In genomic region chr3:157881992-157882391, GRCm38 (mm10) we compare ENCODE assay signal across 31 mouse cellular contexts. TPM values are rescaled to one million over a fixed set of nuclear protein-coding genes. Genes with fewer than 3 reads are reported as not detected.
DNase-seq lines count a peak whose midpoint lies in the region; ATAC-seq and TF ChIP-seq lines count a peak whose summit lies in the region.
"Had no signal": no experiment of that assay in that cellular context is flagged by ENCODE, and none has a peak within 500 bp of the region (broad histone marks: within the 10 kb centered on the region; RNA-seq: fewer than 3 reads in every experiment).

No protein-coding gene starts in this region.

- H3K9ac ChIP-seq in limb, embryonic 11.5 days (ENCODE audit: low read length) = no peak overlapping the region
- H3K9ac ChIP-seq: embryonic facial prominence, embryonic 13.5 days; forebrain, postnatal 0 days; heart, embryonic 13.5 days; limb, embryonic 15.5 days; lung, embryonic 15.5 days had no signal

- no peaks in the 10 kb centered on the region for H3K4me1 ChIP-seq in limb, embryonic 11.5 days (ENCODE audit: control insufficient read depth, insufficient read depth, low read length)
- H3K4me1 ChIP-seq in limb, embryonic 10.5 days = no peaks in the 10 kb centered on the region
- no peaks in the 10 kb centered on the region for H3K4me1 ChIP-seq in cerebellum, adult 2 months (ENCODE audit: control insufficient read depth, insufficient read depth, low read length)
- H3K4me1 ChIP-seq: embryonic facial prominence, embryonic 13.5 days; forebrain, embryonic 10.5 days; heart, embryonic 13.5 days; limb, embryonic 15.5 days; lung, embryonic 15.5 days; megakaryocyte, embryonic 14.5 days had no signal

- ATAC-seq in limb, embryonic 11.5 days (ENCODE audit: insufficient number of reproducible peaks, low FRiP score, low TSS enrichment, low read depth) = 0 out of 2 replicates have a peak, but pooled peaks have one; percentile 44
- ATAC-seq: forebrain, postnatal 0 days; hindbrain, embryonic 16.5 days had no signal

- 87% methylated on average over 3 of the region's 3 CpGs for WGBS in limb, embryonic 11.5 days
- 93% methylated on average over 3 of the region's 3 CpGs for WGBS in limb, embryonic 10.5 days
- WGBS in cerebellum, adult 2 months = 91% methylated on average over 3 of the region's 3 CpGs

- H3K4me3 ChIP-seq in limb, embryonic 11.5 days (ENCODE audit: low read depth, low read length) = no peak overlapping the region
- no peak overlapping the region for H3K4me3 ChIP-seq in limb, embryonic 10.5 days
- no peak overlapping the region for H3K4me3 ChIP-seq in cerebellum, adult 2 months (replicated peaks; ENCODE audit: insufficient read depth, low read depth, low read length)
- H3K4me3 ChIP-seq: embryonic facial prominence, embryonic 13.5 days; forebrain, embryonic 10.5 days; heart, embryonic 13.5 days; limb, embryonic 15.5 days; lung, embryonic 15.5 days; megakaryocyte, embryonic 14.5 days had no signal

- H3K27ac ChIP-seq in limb, embryonic 11.5 days (replicated peaks; ENCODE audit: low read depth, low read length) = no peak overlapping the region
- H3K27ac ChIP-seq in limb, embryonic 10.5 days = no peak overlapping the region
- H3K27ac ChIP-seq in cerebellum, adult 2 months (ENCODE audit: insufficient read depth, low read length) = no peak overlapping the region
- H3K27ac ChIP-seq: embryonic facial prominence, embryonic 13.5 days; forebrain, embryonic 10.5 days; heart, embryonic 13.5 days; kidney, postnatal 0 days; limb, embryonic 15.5 days; lung, embryonic 15.5 days had no signal

- no peaks in the 10 kb centered on the region for H3K36me3 ChIP-seq in limb, embryonic 11.5 days (ENCODE audit: control insufficient read depth, insufficient read depth, low read length)
- no peaks in the 10 kb centered on the region for H3K36me3 ChIP-seq in limb, embryonic 10.5 days
- H3K36me3 ChIP-seq: embryonic facial prominence, embryonic 13.5 days; forebrain, embryonic 10.5 days; heart, embryonic 13.5 days; limb, embryonic 15.5 days; lung, embryonic 15.5 days had no signal

- H3K4me2 ChIP-seq in limb, embryonic 11.5 days (ENCODE audit: low read depth, severe bottlenecking) = no peak overlapping the region
- H3K4me2 ChIP-seq: embryonic facial prominence, embryonic 13.5 days; heart, embryonic 13.5 days; limb, embryonic 15.5 days; lung, embryonic 15.5 days had no signal

- peak; percentile 79 to 86 for DNase-seq in adrenal gland, adult (ENCODE audit: inconsistent age in 2 of 2, low spot score in 1 of 2)
- DNase-seq in adrenal gland, postnatal 4 days (ENCODE audit: low spot score in 2 of 2) = no peak
- DNase-seq in limb, embryonic 11.5 days (ENCODE audit: low spot score) = no peak
- no peak for DNase-seq in limb, embryonic 10.5 days (ENCODE audit: low spot score)
- peak; percentile 74 for DNase-seq in adrenal gland, adult 2 months
- DNase-seq in adrenal gland, postnatal 36 days = peak; percentile 55
- DNase-seq in cerebellum, adult 2 months = no peak
- no peak for DNase-seq in lung, postnatal 4 days
- DNase-seq: cerebellum, adult 11-12 months; cerebellum, postnatal 10 days; forebrain, postnatal 0 days; gastrocnemius, postnatal 36 days; heart, adult 18-20 months; heart, postnatal 10 days; kidney, adult 8-10 months; kidney, postnatal 4 days; midbrain, embryonic 14.5 days; thymus, adult 2 months; thymus, postnatal 36 days had no signal

- no peaks in the 10 kb centered on the region for H3K27me3 ChIP-seq in limb, embryonic 11.5 days (ENCODE audit: control insufficient read depth, insufficient read depth, low read length)
- H3K27me3 ChIP-seq in limb, embryonic 10.5 days (ENCODE audit: low read depth, poor library complexity, severe bottlenecking) = no peaks in the 10 kb centered on the region
- no peaks in the 10 kb centered on the region for H3K27me3 ChIP-seq in cerebellum, adult 2 months (ENCODE audit: control insufficient read depth, insufficient read depth, low read length)
- H3K27me3 ChIP-seq: CH12.LX; embryonic facial prominence, embryonic 13.5 days; heart, embryonic 13.5 days; limb, embryonic 15.5 days; lung, embryonic 15.5 days had no signal

- H3K9me3 ChIP-seq in limb, embryonic 11.5 days (ENCODE audit: control insufficient read depth, low read length) = no peaks in the 10 kb centered on the region
- no peaks in the 10 kb centered on the region for H3K9me3 ChIP-seq in limb, embryonic 10.5 days (replicated peaks)
- H3K9me3 ChIP-seq: embryonic facial prominence, embryonic 13.5 days; forebrain, embryonic 10.5 days; heart, embryonic 13.5 days; limb, embryonic 15.5 days; lung, embryonic 15.5 days; megakaryocyte, embryonic 14.5 days had no signal

- TF ChIP-seq CTCF in cerebellum, adult 2 months (IDR thresholded peaks at IDR 0.05; ENCODE audit: borderline replicate concordance, insufficient read depth, low read depth, low read length) = no peak

- no peak for TF ChIP-seq POLR2A in cerebellum, adult 2 months (IDR thresholded peaks at IDR 0.05; ENCODE audit: borderline replicate concordance, insufficient read depth, low read length)

RNA-seq across cellular contexts. Expression of gene Cth, which starts 42.9 kb away (rescaled TPM):
- total RNA-seq in adrenal gland, postnatal 4 days (2021) = 10 to 100 TPM; 12.4 to 15.0 TPM
- 26.0 and 28.1 TPM in 2 replicates for polyA plus RNA-seq in limb, embryonic 11.5 days (2014; fragmentation: Nextera tagmentation; extraction: Ambion mirVana)
- 30.0 and 42.3 TPM in 2 replicates for polyA plus RNA-seq in limb, embryonic 10.5 days (2016; fragmentation: Nextera tagmentation; extraction: Ambion mirVana)
- 10 to 100 TPM; 20.1 to 39.1 TPM for total RNA-seq in adrenal gland, adult 2 months (2021)
- polyA plus RNA-seq in adrenal gland, adult 2 months (2012; rRNA removed) = 10.4 and 21.6 TPM in 2 replicates
- total RNA-seq in adrenal gland, postnatal 36 days (2021) = 10 to 100 TPM; 16.8 to 49.5 TPM
- 3.3 and 3.9 TPM in 2 replicates for polyA plus RNA-seq in cerebellum, adult 2 months (2012; rRNA removed)
- total RNA-seq: common myeloid progenitor, adult 5-6 weeks; hematopoietic stem cell, adult 5-6 weeks; monocyte, adult 5-6 weeks had no signal

Comparison
In these comparisons a context has a peak if more than half of its experiments do, and no peak if none do; other contexts are left out.
1. DNase-seq: peak in adrenal gland, adult (2 of 2), adrenal gland, adult 2 months (single experiment) and adrenal gland, postnatal 36 days (2 of 2); none in adrenal gland, postnatal 4 days (0 of 2), limb, embryonic 11.5 days (single experiment), limb, embryonic 10.5 days (single experiment), cerebellum, adult 2 months (0 of 2) and lung, postnatal 4 days (0 of 2).